Mouse (Mus musculus) kidney, adult 2 months (tissue): Measurements from ENCODE around the gene Hepacam2.

Experiments used
- CTCF ChIP-seq: fragments of 200-500 bp; conservative IDR thresholded peaks from 2 replicates; pipeline ENCODE4 v1.5.1; 2011; ENCODE audit warnings: low read depth, mild to moderate bottlenecking, control low read depth, low read length, moderate library complexity, mixed read lengths; ENCODE audit not compliant: insufficient read depth, insufficient read length
- POLR2A ChIP-seq: fragments of 200-500 bp; IDR thresholded peaks from one replicate; pipeline ENCODE4 v1.6.1; 2011; ENCODE audit warnings: low read depth, low read length, control low read depth

DNA sequence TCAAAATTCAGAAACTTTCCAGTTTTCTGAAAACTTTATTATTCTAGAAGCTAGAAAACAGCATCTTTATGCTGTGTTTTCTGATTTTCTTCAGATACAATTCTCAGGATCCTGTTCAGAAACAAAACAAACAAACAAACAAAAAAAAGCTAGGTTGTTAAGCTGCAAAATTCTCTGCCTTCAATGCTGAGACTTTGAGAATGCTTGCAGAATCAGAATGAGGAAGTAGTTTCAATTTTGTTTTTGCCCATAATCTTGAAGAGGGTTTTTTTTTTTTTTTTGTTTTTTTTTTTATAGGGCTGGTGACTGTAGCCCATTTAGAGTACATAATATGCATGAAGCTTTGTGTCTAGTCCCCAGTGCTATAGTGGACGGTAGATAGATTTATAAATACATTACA, 71.1 kb downstream of the Hepacam2 start:
- TF ChIP-seq POLR2A (no peak), CTCF (no peak)
